Mouse (Mus musculus) kidney, embryonic 14.5 days (tissue): ENCODE results near the gene Lzts2. TPM values are rescaled to one million over a fixed set of nuclear protein-coding genes. Genes with fewer than 3 reads are reported as not detected.
A peak's percentile ranks its signal among the peaks of the same experiment; 100 is the strongest.

Experiments
- ATAC-seq: fragments of 200-750 bp; cut with Nextera tagmentation; 2 replicates; pipeline ENCODE4 v1.8.0; 2017; ENCODE audit warnings: moderate number of reproducible peaks, mild to moderate bottlenecking, moderate TSS enrichment, moderate library complexity; ENCODE audit not compliant: low FRiP score, low TSS enrichment
- H3K27ac ChIP-seq: fragments of 300-500 bp; sonication (generic); 2 replicates; pipeline ENCODE4 v1.5.1; 2014; ENCODE audit warnings: low read depth, mild to moderate bottlenecking, low read length, moderate library complexity, mixed read lengths
- H3K27me3 ChIP-seq: fragments of 300-500 bp; sonication (generic); 2 replicates; pipeline ENCODE4 v1.6.1; 2014; ENCODE audit warnings: mild to moderate bottlenecking, low read length; ENCODE audit not compliant: control insufficient read depth, insufficient read depth
- H3K36me3 ChIP-seq: fragments of 300-500 bp; sonication (generic); 2 replicates; pipeline ENCODE4 v1.6.1; 2014; ENCODE audit warnings: low read length, mixed read lengths; ENCODE audit not compliant: control insufficient read depth, insufficient read depth
- H3K4me1 ChIP-seq: fragments of 300-500 bp; sonication (generic); 2 replicates; pipeline ENCODE4 v1.6.1; 2014; ENCODE audit warnings: low read length, mixed read lengths; ENCODE audit not compliant: control insufficient read depth, insufficient read depth
- H3K4me2 ChIP-seq: fragments of 300-500 bp; sonication (generic); replicated peaks from 2 replicates; pipeline ENCODE4 v1.6.1; 2014; ENCODE audit warnings: low read depth, mild to moderate bottlenecking, low read length
- H3K4me3 ChIP-seq: fragments of 300-500 bp; sonication (generic); 2 replicates; pipeline ENCODE4 v1.5.1; 2014; ENCODE audit warnings: mild to moderate bottlenecking, low read length
- H3K9ac ChIP-seq: fragments of 300-500 bp; sonication (generic); 2 replicates; pipeline ENCODE4 v1.6.1; 2014; ENCODE audit warnings: low read depth, mild to moderate bottlenecking, low read length, moderate library complexity
- H3K9me3 ChIP-seq: fragments of 300-500 bp; sonication (generic); 2 replicates; pipeline ENCODE4 v1.6.1; 2016; ENCODE audit warnings: low read length; ENCODE audit not compliant: control insufficient read depth
- WGBS: fragments of 180-500 bp; shearing (Covaris S2); extraction: QIAGEN DNeasy Blood & Tissue Kit; methylation state at CpG from one replicate; pipeline ENCODE4 v1.1.7; 2014; 5-methylcytosine and 5-hydroxymethylcytosine counted together
- polyA plus RNA-seq: library from polyadenylated mRNA; unstranded; fragments of >200 nt; fragmentation: Nextera tagmentation; extraction: Ambion mirVana; gene quantifications from 2 replicates; pipeline ENCODE4 v1.2.1, GENCODE M21; 2014

Gene Lzts2
- polyA plus RNA-seq, 1 experiment from 2014 or later, result 68.2 TPM

- ATAC-seq, result no peak
- Histone ChIP-seq H3K36me3 (peaks cover 53% of the 10 kb centered on the region), H3K9ac (no peak overlapping the region), H3K4me1 (peaks cover 13% of the 10 kb centered on the region; the same call in 1 of the 2 replicates), H3K27me3 (no peaks in the 10 kb centered on the region), H3K4me2 (no peak overlapping the region), H3K4me3 (no peak overlapping the region), H3K27ac (no peak overlapping the region), H3K9me3 (no peaks in the 10 kb centered on the region)
- 71% methylated on average over 6 of the region's 6 CpGs for WGBS
Measured at GRCm38 (mm10) chr19:45026958-45027670, 12.9 kb downstream of the Lzts2 start.

GRCm38 (mm10) chr19:45027848-45028247, 13.6 kb downstream of the Lzts2 start:
- Histone ChIP-seq H3K9me3 (no peaks in the 10 kb centered on the region), H3K4me3 (no peak overlapping the region), H3K4me1 (peaks cover 13% of the 10 kb centered on the region; the same call in 1 of the 2 replicates), H3K36me3 (peaks cover 46% of the 10 kb centered on the region), H3K4me2 (no peak overlapping the region), H3K27me3 (no peaks in the 10 kb centered on the region), H3K27ac (no peak overlapping the region), H3K9ac (no peak overlapping the region)
- no peak for ATAC-seq
- WGBS, result 92% methylated on average over 6 of the region's 6 CpGs

DNA sequence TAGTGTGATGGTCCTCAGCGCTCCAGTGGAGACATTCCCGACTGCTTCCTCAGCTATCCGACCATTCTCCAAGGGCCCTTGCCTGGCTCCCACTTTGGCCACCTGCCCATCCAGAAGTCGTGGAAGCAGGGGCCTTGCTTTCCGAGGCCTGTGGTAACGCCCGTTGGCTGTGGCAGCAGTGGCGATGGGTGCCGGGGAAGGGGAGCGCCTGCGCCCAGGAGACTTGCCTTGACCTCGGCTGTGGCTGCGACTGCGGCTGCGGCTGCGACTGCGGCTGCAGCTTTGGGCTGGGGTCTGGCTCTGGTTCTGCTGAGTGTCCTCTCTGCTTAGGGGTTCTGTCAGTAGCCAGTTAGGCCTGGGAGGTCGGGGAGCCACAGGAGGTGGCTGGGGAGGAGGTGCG, 14.5 kb downstream of the Lzts2 start:
- 70% methylated on average over 19 of the region's 19 CpGs for WGBS
- Histone ChIP-seq H3K27me3 (no peaks in the 10 kb centered on the region), H3K36me3 (peaks cover 41% of the 10 kb centered on the region), H3K9me3 (no peaks in the 10 kb centered on the region), H3K4me3 (no peak overlapping the region), H3K27ac (no peak overlapping the region), H3K9ac (no peak overlapping the region), H3K4me1 (peaks cover 12% of the 10 kb centered on the region; the same call in 1 of the 2 replicates), H3K4me2 (no peak overlapping the region)
- ATAC-seq, result no peak

- ATAC-seq, result no peak
- no peak overlapping the region for H3K27ac ChIP-seq
- no peak overlapping the region for H3K9ac ChIP-seq
- H3K27me3 ChIP-seq, result no peaks in the 10 kb centered on the region
- no peak overlapping the region for H3K4me2 ChIP-seq
- H3K4me1 ChIP-seq, result peaks cover 8% of the 10 kb centered on the region; the same call in 1 of the 2 replicates
- H3K9me3 ChIP-seq, result no peaks in the 10 kb centered on the region
- no peak overlapping the region for H3K4me3 ChIP-seq
- WGBS, result 55% methylated on average over 9 of the region's 9 CpGs
- peaks cover 35% of the 10 kb centered on the region for H3K36me3 ChIP-seq
Measured at GRCm38 (mm10) chr19:45029571-45029970, 15.4 kb downstream of the Lzts2 start.

- peak; percentile 26; the same call in 1 of the 2 replicates for ATAC-seq
- WGBS, result 41% methylated on average over 8 of the region's 8 CpGs
Measured at GRCm38 (mm10) chr19:45030111-45030510, 15.9 kb downstream of the Lzts2 start.

GRCm38 (mm10) chr19:45030746-45031693, 16.8 kb downstream of the Lzts2 start:
- Histone ChIP-seq H3K4me1 (peaks cover 8% of the 10 kb centered on the region; the same call in 1 of the 2 replicates), H3K36me3 (peaks cover 22% of the 10 kb centered on the region), H3K4me3 (peak overlapping the region; percentile 12; the same call in 1 of the 2 replicates), H3K9me3 (no peaks in the 10 kb centered on the region), H3K27ac (no peak overlapping the region), H3K9ac (no peak overlapping the region), H3K4me2 (peak overlapping the region; percentile 36), H3K27me3 (no peaks in the 10 kb centered on the region)
- peak; percentile 15; the same call in 1 of the 2 replicates for ATAC-seq
- WGBS, result 39% methylated on average over 20 of the region's 20 CpGs

More at GRCm38 (mm10) chr19:45030111-45030510, 15.9 kb downstream of the Lzts2 start:
- H3K4me2 ChIP-seq, result no peak overlapping the region
- H3K27me3 ChIP-seq, result no peaks in the 10 kb centered on the region
- H3K27ac ChIP-seq, result no peak overlapping the region
- no peaks in the 10 kb centered on the region for H3K9me3 ChIP-seq
- no peak overlapping the region for H3K9ac ChIP-seq
- H3K36me3 ChIP-seq, result peaks cover 30% of the 10 kb centered on the region
- peaks cover 8% of the 10 kb centered on the region; the same call in 1 of the 2 replicates for H3K4me1 ChIP-seq
- no peak overlapping the region for H3K4me3 ChIP-seq

GRCm38 (mm10) chr19:45031780-45032179, 17.6 kb downstream of the Lzts2 start:
- Histone ChIP-seq H3K27ac (no peak overlapping the region), H3K4me3 (no peak overlapping the region), H3K4me1 (peaks cover 8% of the 10 kb centered on the region; the same call in 1 of the 2 replicates), H3K27me3 (no peaks in the 10 kb centered on the region), H3K4me2 (no peak overlapping the region), H3K9ac (no peak overlapping the region), H3K9me3 (no peaks in the 10 kb centered on the region), H3K36me3 (peaks cover 14% of the 10 kb centered on the region)
- 29% methylated on average over 4 of the region's 4 CpGs for WGBS
- peak; percentile 29; the same call in 1 of the 2 replicates for ATAC-seq

- Histone ChIP-seq H3K4me1 (peaks cover 8% of the 10 kb centered on the region; the same call in 1 of the 2 replicates), H3K36me3 (peaks cover 5% of the 10 kb centered on the region; the same call in 1 of the 2 replicates), H3K9me3 (no peaks in the 10 kb centered on the region), H3K27ac (no peak overlapping the region), H3K4me3 (no peak overlapping the region), H3K27me3 (no peaks in the 10 kb centered on the region), H3K4me2 (no peak overlapping the region), H3K9ac (no peak overlapping the region)
- ATAC-seq, result no peak
- 52% methylated on average over 17 of the region's 17 CpGs for WGBS
Measured at GRCm38 (mm10) chr19:45032570-45033332, 18.5 kb downstream of the Lzts2 start.
